ENCODE assay signal across 9 mouse cellular contexts in the genomic region with DNA sequence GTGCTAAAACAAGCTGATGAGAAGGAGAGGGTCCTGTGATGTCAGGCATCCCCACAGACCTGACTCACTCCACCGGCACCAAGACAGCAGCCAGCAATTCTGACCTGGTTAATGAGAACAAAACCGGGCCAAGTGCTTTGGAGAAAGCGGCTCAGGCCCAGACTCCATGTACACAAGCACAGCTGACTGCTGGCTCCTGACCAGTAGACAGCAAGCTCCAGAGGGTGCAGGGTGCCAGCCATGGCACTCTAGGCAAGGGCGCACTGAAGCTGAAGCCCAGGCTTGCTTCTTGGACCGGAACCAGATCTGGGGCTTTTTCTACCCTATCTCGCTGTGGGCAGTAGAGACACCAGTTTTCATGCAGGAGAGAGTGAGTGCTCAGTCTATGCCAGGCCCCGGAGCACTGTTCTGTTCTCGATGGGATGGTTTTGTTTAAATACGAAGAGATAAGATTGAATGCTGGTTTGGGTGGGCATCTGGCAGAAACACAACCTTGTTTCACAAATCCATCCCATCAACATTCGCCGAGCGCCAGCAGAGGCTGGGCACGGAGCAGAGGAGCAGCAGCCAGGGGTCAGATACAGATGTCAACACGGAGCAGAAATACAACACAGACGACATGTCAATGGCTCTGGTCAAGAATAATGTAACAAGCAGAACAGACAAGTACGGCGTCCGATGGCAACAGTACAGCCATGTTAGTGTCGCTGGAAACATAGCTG.
DNase-seq lines count a peak whose midpoint lies in the region; ATAC-seq and TF ChIP-seq lines count a peak whose summit lies in the region.
"Had no signal": no experiment of that assay in that cellular context is flagged by ENCODE, and none has a peak within 500 bp of the region (broad histone marks: within the 10 kb centered on the region; RNA-seq: fewer than 3 reads in every experiment).

No protein-coding gene starts in this region.

- no peak for TF ChIP-seq CTCF in lung, postnatal 0 days (IDR thresholded peaks at IDR 0.05)

- ATAC-seq in lung, postnatal 0 days = peak; percentile 83

- H3K27me3 ChIP-seq in lung, postnatal 0 days (replicated peaks; ENCODE audit: insufficient read depth, low read length) = no peaks in the 10 kb centered on the region

- no peak overlapping the region for H3K4me2 ChIP-seq in lung, postnatal 0 days (replicated peaks; ENCODE audit: low read depth, low read length)

- no peak overlapping the region for H3K9ac ChIP-seq in lung, postnatal 0 days (replicated peaks; ENCODE audit: low read depth)

- no peak overlapping the region for H3K27ac ChIP-seq in lung, postnatal 0 days (ENCODE audit: low read length)

- TF ChIP-seq EP300 in lung, postnatal 0 days (IDR thresholded peaks at IDR 0.05) = no peak

- peak; percentile 13 to 24 for DNase-seq in kidney, adult 8-10 months
- no peak for DNase-seq in kidney, adult 11 months
- DNase-seq in cerebellum, adult 11-12 months = peak; percentile 64
- DNase-seq in gastrocnemius, postnatal 10 days = peak; percentile 47
- DNase-seq in lung, postnatal 0 days (ENCODE audit: low spot score) = peak; percentile 49
- no peak for DNase-seq in urinary bladder, adult 18-20 months (ENCODE audit: low spot score in 2 of 2)
- no peak for DNase-seq in urinary bladder, postnatal 14 days (ENCODE audit: low spot score)
- DNase-seq in layer of hippocampus, adult 9-10 months (ENCODE audit: low spot score) = no peak

- no peaks in the 10 kb centered on the region for H3K9me3 ChIP-seq in lung, postnatal 0 days (ENCODE audit: low read length)
- H3K9me3 ChIP-seq: G1E had no signal

- no peaks in the 10 kb centered on the region for H3K36me3 ChIP-seq in lung, postnatal 0 days (ENCODE audit: insufficient read depth, low read length)
- H3K36me3 ChIP-seq: G1E had no signal

- no peak overlapping the region for H3K4me3 ChIP-seq in lung, postnatal 0 days (ENCODE audit: low read depth, low read length)

- 68% methylated on average over 19 of the region's 19 CpGs for WGBS in lung, postnatal 0 days

- no peaks in the 10 kb centered on the region for H3K4me1 ChIP-seq in lung, postnatal 0 days (ENCODE audit: insufficient read depth, low read depth, low read length)

Comparison
In these comparisons a context has a peak if more than half of its experiments do, and no peak if none do; other contexts are left out.
1. DNase-seq: peak in kidney, adult 8-10 months (2 of 2), cerebellum, adult 11-12 months (single experiment), gastrocnemius, postnatal 10 days (single experiment) and lung, postnatal 0 days (single experiment); none in kidney, adult 11 months (single experiment), urinary bladder, adult 18-20 months (0 of 2), urinary bladder, postnatal 14 days (single experiment) and layer of hippocampus, adult 9-10 months (single experiment).